Mouse (Mus musculus): ENCODE results near the gene Clic5.
A peak's percentile ranks its signal among the peaks of the same experiment; 100 is the strongest.

Clic5 gene

DNA sequence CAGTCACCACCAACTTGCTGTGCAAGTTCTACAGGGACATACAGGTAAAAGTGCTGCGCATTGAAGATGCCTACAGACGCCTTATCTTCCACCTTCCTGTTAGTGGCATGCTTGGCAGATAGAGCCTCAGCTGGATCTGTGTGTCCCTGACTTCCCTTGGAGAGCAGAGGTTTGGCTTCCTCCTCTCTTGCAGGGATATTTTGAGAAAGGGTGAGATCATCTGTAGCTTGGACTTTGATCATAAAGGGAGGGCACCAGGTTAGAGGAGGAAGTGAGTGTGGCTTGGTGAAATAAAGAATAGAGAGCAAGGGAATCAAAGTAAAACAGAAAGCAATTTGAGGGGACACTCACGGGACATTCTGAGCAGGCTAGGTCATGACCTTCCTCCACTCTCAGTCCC, 4.6 kb downstream of the Clic5 start:
- DNase-seq (ENCODE audit: low spot score in 2 of 2), result no peak

GRCm38 (mm10) chr17:44199158-44199557, 10.8 kb downstream of the Clic5 start:
- no peak for DNase-seq (ENCODE audit: low spot score in 2 of 2)

DNA sequence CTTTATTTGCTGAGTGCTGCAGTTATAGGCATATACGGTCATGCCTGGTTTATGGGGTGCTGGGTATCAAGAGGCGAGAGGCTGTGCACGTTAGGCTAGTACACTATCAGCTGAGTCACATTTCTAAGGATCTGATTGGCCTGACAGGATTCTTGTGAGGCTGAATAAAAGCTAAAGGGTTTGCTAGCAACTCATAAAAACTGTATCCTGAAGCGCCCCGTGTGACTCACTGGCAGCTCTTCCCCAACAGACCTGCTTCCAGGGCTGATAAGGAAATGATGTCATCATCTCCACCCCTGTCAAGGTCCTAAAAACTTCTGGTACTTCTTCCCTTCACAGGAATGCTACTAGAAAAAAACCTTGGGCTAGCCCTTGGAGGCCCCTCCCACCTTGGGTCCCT, 14.6 kb downstream of the Clic5 start:
- no peak for DNase-seq (ENCODE audit: low spot score in 2 of 2)

- DNase-seq (ENCODE audit: low spot score in 2 of 2), result no peak
These were observed 16.4 kb downstream of the Clic5 start for GRCm38 (mm10) chr17:44204787-44205186.

DNA sequence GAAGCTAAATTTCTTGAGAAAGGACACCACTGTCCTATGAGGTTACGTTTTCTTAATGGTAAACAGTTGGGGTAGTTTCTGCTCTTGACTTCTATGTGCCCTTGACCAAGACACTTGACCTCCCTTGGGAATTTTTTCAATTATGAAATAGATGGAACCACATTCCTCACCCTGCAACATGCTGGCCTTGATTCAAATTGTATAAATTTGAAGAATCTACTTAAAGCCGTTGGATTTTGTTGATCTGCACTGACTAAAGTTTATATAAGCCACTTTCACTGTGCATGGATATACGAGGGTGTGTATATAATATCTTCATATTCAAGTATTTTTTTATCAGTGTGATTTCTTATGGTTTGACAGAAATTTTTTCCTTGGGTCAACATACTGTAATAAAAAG, 17.2 kb downstream of the Clic5 start:
- DNase-seq (ENCODE audit: low spot score in 2 of 2), result no peak

DNA sequence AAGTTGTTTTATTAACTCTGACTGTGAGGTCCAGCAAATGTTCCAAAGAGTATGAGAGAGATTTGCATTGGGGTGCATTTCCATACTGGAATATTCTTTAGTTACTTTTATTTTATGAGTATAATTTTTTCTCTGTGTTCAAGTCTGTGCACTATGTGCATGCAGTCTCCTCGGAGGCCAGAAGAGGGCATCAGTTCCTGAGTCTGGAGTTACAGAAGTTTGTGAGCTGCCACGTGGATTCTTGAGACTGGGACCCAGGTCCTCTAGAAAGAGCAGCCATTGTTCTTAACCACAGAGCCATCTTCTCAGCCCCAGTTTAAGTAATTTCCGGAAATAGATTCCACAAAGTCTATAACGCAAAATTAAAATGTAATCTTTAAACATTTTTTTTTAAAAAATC, 20.5 kb downstream of the Clic5 start:
- DNase-seq (ENCODE audit: low spot score in 2 of 2), result no peak

GRCm38 (mm10) chr17:44212960-44213619, 24.7 kb downstream of the Clic5 start:
- DNase-seq (ENCODE audit: low spot score in 2 of 2), result no peak

- no peak for DNase-seq (ENCODE audit: low spot score in 2 of 2)
These were observed 26.9 kb downstream of the Clic5 start for GRCm38 (mm10) chr17:44215196-44215799.

DNA sequence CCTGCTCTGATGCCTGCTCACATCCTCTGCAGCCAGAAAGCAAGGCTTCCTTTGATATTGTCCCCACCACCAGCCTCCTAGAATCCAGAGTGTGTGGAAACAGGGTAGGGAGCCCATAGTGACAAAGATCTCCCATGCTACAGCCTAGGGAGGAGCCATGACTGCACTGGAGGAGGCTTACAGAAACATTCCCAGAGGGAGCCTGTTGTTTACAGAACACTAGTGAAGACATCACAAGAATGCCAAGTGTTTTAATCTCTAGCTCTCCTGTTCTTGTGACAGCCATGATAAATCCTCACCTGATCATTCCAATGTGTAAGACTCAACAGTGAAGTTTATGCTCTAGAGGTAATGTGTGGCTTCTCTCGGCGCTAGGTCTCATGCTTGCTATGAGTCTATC, 28.8 kb downstream of the Clic5 start:
- no peak for DNase-seq (ENCODE audit: low spot score in 2 of 2)

- DNase-seq (ENCODE audit: low spot score in 2 of 2), result no peak
These were observed 31.6 kb downstream of the Clic5 start for GRCm38 (mm10) chr17:44219943-44220342.

DNA sequence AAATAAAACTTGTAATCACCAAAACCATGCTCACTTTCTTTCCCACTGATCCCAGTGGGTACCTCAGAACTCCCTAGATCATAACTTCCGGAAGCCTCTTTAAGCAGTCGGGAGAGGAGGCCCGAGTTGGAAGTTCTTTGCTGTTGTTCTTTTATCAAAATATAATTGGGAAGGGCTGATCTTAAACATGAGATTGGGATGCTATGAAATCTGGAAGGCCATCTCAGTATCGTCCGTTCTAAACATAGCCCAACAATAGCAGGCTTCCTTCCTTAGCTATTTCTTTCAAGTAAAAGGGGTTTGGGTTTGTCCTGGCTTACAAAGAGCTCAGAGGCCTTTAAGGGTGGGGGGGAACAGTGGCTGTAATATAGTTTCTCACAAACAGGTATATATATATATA, 40.0 kb downstream of the Clic5 start:
- no peak for DNase-seq (ENCODE audit: low spot score in 2 of 2)

- no peak for DNase-seq (ENCODE audit: low spot score in 2 of 2)
These were observed 41.7 kb downstream of the Clic5 start for GRCm38 (mm10) chr17:44230083-44230482.

DNA sequence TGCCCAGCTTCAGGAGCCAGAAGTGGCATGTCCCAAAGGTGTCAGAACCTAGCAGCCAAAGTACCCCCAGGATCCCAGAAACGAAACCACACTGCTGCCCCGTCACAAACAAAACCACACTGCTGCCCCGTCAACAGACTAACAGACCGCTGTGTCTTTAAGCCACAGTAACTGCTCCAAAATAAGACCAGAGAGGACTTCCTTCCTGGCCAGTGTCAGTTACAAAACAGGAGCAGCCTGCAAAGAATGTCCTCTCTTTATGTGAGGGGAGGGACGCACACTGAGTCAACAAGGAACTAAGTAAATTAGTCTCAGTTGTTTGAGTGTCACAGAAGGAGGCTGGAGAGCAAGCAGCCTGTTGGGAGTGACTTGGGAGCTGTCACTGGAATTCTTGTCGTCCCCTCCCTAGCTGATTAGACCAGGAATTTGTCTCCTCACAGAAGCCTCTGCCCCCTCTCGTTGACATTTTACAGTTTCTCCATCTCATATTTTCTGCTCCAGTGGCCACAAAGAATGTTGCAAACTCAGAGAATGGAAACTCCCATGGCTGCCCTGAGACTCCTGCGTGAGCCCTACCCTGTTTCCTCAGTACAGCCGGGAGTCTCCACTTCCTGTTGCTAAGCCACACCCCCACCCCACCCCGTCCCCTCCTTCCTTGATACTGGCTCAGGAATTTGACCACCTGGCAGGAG, 50.8 kb downstream of the Clic5 start:
- DNase-seq (ENCODE audit: low spot score in 2 of 2), result no peak

DNA sequence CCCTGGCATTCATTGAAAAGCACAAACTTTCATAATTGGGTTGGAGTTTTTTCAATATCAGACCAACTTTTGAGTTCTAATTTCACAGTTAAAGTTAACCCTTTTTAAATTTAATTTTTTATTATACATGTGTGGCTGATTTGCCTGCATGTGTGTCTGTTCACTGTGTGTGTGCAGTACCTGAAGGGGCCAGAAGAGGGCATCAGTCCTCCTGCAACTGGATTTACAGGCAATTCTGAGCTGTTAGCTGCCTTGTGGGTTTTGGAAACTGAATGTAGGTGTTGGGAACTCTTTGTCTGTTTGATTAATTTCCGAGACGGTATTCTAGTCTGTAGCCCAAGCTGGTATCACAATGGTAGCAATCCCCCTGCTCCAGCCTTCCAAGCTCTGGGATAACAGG, 52.4 kb downstream of the Clic5 start:
- DNase-seq (ENCODE audit: low spot score in 2 of 2), result no peak

GRCm38 (mm10) chr17:44244096-44244495, 55.7 kb downstream of the Clic5 start:
- no peak for DNase-seq (ENCODE audit: low spot score in 2 of 2)

- DNase-seq (ENCODE audit: low spot score in 2 of 2), result no peak
These were observed 56.2 kb downstream of the Clic5 start for GRCm38 (mm10) chr17:44244625-44245024.

DNA sequence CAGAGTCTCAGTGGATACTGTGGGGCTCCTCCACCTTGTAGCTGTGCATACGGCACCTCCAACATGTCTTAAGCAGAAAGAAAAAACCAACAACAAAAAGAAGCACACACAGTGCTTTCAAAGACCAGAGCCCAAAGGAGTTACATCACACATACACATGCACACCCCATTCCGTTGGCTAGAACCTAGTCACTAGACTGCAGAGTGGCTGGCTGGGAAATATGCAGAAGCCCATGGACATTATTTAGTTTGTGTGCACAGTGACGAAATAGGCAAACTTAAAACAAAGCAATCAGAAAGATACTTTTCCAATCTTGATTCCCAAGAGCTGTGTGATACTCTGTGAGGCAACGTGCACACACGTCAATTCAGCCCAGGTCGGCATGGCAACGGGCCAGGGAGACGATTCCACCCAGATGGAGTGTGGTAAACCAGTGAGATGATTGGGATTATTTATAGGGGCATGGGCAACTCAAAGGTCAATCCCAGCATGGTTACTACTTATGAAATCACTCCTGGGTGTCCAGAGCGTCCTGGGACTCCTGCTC, 57.8 kb downstream of the Clic5 start:
- no peak for DNase-seq (ENCODE audit: low spot score in 2 of 2)

DNA sequence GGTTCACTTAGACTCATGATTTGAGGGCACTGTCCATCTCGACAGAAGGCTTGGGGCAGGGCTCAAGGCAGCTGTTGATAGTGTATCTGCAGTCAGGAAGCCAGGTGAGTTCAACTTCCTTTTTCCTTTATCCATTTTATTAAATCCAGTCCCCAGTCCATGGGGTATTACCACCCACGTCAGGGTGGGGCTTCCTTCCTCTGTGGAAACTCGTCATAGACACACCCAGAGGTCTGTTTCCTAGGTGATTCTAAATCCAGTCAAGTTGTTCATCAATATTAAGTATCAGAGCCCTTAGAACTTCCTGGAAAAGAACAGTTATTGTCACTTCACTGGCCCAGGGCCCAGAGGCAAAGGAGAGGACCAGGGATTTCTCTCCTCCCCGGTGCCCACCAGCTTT, 61.2 kb downstream of the Clic5 start:
- DNase-seq (ENCODE audit: low spot score in 2 of 2), result no peak

GRCm38 (mm10) chr17:44252653-44253052, 64.3 kb downstream of the Clic5 start:
- no peak for DNase-seq (ENCODE audit: low spot score in 2 of 2)

- no peak for DNase-seq (ENCODE audit: low spot score in 2 of 2)
These were observed 66.3 kb downstream of the Clic5 start for GRCm38 (mm10) chr17:44254698-44255097.

DNA sequence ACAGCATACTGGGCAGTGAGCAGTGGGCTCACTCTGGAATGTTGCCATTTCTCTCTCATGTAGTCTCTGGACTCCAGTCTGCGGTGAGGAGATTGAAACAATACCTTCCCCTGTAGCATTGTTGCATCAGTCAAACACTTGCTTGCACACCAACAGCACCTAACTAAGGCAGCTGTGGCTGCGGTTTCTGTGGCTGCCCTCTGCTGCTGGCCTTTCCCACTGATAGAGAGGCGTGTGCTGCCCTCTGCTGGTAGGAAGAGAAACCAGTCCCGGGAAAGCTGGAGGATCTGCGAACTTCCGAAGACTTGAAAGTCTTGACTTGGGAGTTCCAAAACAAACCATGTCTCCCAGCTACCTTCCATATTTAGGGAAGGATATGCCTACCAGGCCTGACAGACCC, 68.2 kb downstream of the Clic5 start:
- DNase-seq (ENCODE audit: low spot score in 2 of 2), result peak in 1 of 2 experiments; percentile 69

DNA sequence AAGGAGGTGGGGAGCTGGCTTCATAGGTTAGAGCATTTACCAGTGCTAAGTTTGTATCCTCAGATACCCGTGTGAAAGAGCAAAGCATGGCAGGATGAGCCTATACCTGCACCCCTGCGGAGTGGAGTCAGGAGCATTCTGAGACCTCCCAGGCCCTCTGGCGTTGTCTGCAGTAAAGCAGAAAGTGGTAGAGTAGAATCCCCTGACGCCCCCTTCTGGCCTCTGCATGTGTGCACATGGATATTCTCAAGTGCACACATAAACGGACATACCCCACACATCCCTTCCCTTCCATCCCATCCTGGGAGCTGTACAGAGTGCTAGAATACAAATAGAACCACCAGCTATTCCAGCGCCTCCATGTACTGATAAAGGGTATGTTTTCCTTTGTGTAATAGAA, 70.9 kb downstream of the Clic5 start:
- DNase-seq (ENCODE audit: low spot score in 2 of 2), result no peak

DNA sequence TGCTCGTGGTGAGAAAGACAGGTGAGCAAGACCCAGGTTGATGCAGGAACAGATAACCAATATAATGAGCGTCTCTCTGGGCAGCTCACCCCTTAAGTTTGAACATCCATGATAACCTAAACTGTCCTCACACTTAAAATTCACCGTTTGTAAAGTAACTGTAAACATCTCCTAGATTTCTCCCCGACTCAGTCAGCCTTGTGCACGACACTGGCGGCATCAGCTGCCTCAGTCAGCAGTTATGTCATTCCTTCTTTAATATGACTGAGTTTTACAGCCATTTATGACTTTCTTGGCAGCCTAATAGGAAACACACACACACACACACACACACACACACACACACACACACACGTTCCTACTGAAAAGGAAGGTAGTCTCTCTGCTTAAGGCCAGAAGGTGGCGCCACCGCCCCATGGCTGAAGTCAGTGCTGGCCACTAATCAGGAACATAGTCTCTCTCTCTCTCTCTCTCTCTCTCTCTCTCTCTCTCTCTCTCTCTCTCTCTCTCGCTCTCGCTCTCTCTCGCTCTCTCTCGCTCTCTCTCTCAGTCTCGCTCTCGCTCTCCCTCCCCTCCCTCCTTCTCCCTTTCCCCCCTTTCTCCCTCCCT, 73.3 kb downstream of the Clic5 start:
- DNase-seq (ENCODE audit: low spot score in 2 of 2), result peak in 1 of 2 experiments; percentile 52

Data from left cerebral cortex, adult 9 months (tissue).